Mouse (Mus musculus) hematopoietic stem cell, adult 5-6 weeks (primary cell): ENCODE measurements around the gene Fam129a. TPM values are rescaled to one million over a fixed set of nuclear protein-coding genes. Genes with fewer than 3 reads are reported as not detected.

ENCODE experiments used
- ATAC-seq, 2 experiments: fragments of 125-278 bp in 1 of 2; replicated peaks in 1 of 2; 2 replicates each; pipeline ENCODE4 v1.8.0; 2016 to 2017; ENCODE audit warnings: inconsistent platforms in 2 of 2, mild to moderate bottlenecking in 2 of 2, moderate number of reproducible peaks in 2 of 2, low read depth in 1 of 2, moderate TSS enrichment in 1 of 2; ENCODE audit not compliant: low FRiP score in 2 of 2, poor library complexity in 2 of 2, severe bottlenecking in 2 of 2, insufficient read depth in 1 of 2, low TSS enrichment in 1 of 2
- total RNA-seq: library from RNA; stranded (forward); fragments of 172-1452, 232-1000 nt; gene quantifications from 2 replicates; pipeline ENCODE4 v1.2.3, GENCODE M21; 2017

The Fam129a gene
- total RNA-seq, result 17.7 and 39.0 TPM in 2 replicates

GRCm38 (mm10) chr1:151570981-151571837, at the start of gene Fam129a:
Gene Fam129a (plus strand): TSS chr1:151571186.
- peak; percentile 79 for ATAC-seq

GRCm38 (mm10) chr1:151526701-151527100, 44.3 kb upstream of the Fam129a start:
- ATAC-seq, result no peak

GRCm38 (mm10) chr1:151543796-151544477, 27.0 kb upstream of the Fam129a start:
- no peak for ATAC-seq

GRCm38 (mm10) chr1:151544581-151544980, 26.4 kb upstream of the Fam129a start:
- no peak for ATAC-seq

- no peak for ATAC-seq
Observed at GRCm38 (mm10) chr1:151545571-151545970, 25.4 kb upstream of the Fam129a start.

GRCm38 (mm10) chr1:151548896-151549610, 21.9 kb upstream of the Fam129a start:
- ATAC-seq, result no peak

DNA sequence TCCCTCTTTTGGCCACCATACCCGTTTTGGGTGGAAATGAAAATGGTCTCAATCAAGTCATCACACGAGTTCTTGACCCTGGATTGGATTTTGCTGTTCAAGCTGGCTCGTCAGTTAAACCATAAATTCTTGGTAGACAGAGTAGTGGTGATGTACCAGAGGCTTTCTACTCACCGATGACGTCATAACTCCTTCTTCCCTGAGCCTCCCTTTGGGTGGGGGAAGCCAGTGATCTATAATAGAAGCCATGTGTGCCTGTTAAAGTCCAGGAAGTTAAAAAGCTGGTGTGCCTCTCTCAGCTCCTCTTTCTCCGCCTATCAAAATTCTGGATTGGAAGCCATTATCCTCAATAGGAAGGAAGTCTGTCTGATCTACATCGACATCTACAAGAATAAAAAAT, 21.2 kb upstream of the Fam129a start:
- no peak for ATAC-seq

- ATAC-seq, result no peak
Observed at GRCm38 (mm10) chr1:151550587-151551479, 20.2 kb upstream of the Fam129a start.

- ATAC-seq, result no peak
Observed at GRCm38 (mm10) chr1:151560536-151560935, 10.4 kb upstream of the Fam129a start.

DNA sequence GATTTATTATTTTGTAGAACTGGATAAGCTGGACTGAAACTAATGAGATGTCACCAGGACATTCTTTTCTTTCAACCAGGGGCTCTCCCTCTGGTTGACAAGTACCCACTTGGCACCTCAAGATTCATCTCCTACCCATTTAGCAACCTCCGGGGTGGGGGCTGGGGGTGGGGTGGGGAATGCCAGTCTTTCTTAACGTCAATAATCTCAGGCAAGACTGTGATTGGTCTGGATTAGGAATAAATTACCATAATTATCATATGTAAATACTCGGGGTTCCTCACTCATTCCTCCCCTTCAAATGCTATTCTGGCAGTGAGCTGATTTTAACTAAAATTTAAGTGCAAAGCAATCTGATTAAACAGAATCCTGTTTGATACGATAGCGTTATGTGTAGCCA, 7.6 kb upstream of the Fam129a start:
- ATAC-seq, result no peak

- no peak for ATAC-seq
Observed at GRCm38 (mm10) chr1:151563893-151564292, 7.1 kb upstream of the Fam129a start.

DNA sequence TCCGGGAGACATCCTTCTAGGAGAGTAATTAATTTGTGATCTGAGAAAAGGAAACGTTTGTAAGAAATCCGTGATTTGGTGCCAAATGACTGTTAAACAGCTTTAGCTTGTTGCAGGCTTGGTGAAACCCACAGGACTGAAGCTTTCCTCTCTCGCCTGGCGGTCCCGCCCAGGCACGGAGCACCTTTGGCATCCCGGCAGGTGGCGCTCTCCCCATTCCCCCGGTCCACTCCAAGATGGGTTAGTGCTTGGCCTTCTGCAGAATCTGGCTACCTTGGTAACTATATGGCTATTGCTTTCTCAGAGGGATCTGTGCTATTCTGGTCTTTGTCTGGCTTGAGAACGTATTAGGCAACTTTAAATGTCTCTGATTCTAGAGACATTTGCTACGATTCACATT, 6.6 kb upstream of the Fam129a start:
- peak; percentile 88 to 94 for ATAC-seq

- ATAC-seq, result no peak
Observed at GRCm38 (mm10) chr1:151568682-151569081, 2.3 kb upstream of the Fam129a start.

GRCm38 (mm10) chr1:151571838-151572578, 1.0 kb downstream of the Fam129a start:
- ATAC-seq, result peak; percentile 48 to 57; a peak in 2 of 4 replicates

DNA sequence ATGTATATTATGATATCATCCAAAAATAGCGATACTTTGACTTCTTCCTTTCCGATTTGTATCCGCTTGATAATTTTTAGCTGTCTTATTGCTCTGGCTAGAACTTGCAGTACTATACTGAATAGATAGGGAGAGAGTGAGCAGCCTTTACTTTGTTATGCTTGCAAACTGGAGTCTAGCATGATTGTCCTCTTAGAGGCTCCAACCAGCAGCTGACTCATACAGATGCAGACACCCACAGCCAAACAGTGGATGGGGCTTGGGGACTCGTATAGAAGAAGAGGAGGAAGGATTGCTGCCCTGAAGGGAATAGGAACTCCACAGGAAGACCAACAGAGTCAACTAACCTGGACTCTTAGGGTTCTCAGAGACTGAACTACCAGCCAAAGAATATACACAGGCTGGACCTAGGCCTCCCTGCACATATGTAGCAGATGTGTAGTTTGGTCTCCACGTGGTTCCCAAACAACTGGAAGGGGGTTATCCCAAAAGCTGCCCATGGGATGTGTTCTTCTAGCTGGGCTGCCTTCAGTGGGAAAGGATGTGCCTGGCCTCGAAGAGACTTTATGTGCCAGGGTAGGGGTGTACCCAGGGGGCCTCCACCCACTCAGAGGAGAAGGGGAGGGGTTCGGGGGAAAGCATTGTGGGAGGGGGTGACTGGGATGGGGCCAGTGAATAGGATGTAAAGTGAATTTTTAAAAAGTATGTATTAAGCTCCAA, 1.8 kb downstream of the Fam129a start:
- ATAC-seq, result no peak
